Mouse (Mus musculus) ES-E14 (cell line): ENCODE results near the gene Etfb.

Experiments used
- CHD2 ChIP-seq: IDR thresholded peaks from 2 replicates; pipeline ENCODE4 v1.6.1; 2014; ENCODE audit warnings: mild to moderate bottlenecking, low read depth, low read length, inconsistent platforms
- HCFC1 ChIP-seq: IDR thresholded peaks from 2 replicates; pipeline ENCODE4 v1.6.1; 2012; ENCODE audit warnings: low read length, inconsistent platforms, borderline replicate concordance; ENCODE audit not compliant: insufficient read depth
- MAFK ChIP-seq: IDR thresholded peaks from 2 replicates; pipeline ENCODE4 v1.6.1; 2014; ENCODE audit warnings: mild to moderate bottlenecking, low read depth, low read length, inconsistent platforms; ENCODE audit not compliant: insufficient read depth
- ZC3H11A ChIP-seq: IDR thresholded peaks from 2 replicates; pipeline ENCODE4 v1.6.1; 2012; ENCODE audit warnings: low read depth, mild to moderate bottlenecking, inconsistent platforms, low read length, borderline replicate concordance
- ZNF384 ChIP-seq: IDR thresholded peaks from 2 replicates; pipeline ENCODE4 v1.6.1; 2012; ENCODE audit warnings: low read depth, low read length, inconsistent platforms

- TF ChIP-seq ZNF384 (no peak), HCFC1 (no peak), ZC3H11A (no peak), CHD2 (no peak), MAFK (no peak)
These were observed 3.4 kb upstream of the Etfb start, which contains the start of gene Cldnd2 for GRCm38 (mm10) chr7:43440482-43440881.
